Mouse (Mus musculus) ZHBTc4 (cell line): ENCODE data around the gene Cmtm1.
A peak's percentile ranks its signal among the peaks of the same experiment; 100 is the strongest.
"Not testable (repeated sequence)": the region's sequence is repeated elsewhere in the genome, so short reads cannot be mapped to it uniquely, and the experiment has no call there.

Experiments used
- DNase-seq: peaks from one replicate; pipeline ENCODE4 v3.0.0-alpha.2; 2011; ENCODE audit warnings: low read depth, low spot score

Gene Cmtm1

DNA sequence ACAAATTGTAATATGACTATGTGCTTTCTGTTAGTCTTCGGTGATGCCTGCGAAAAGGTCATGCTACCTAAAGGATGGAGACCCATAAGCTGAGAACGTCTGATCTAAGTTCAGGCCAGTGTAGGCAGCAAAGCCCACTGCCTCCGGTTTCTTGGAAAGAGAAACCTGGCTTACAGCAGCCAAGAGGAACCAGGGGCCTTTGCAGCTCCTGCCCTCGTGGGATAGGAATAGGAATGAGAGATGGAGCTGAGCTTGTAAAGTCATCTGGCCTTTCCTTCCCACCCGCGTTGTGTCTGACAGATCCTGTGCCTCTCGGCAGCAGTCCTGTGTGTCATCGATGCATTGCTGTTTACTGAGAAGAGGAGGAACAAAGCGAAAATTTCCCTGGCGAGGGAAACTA, 11.3 kb upstream of the Cmtm1 start, which contains the start of gene Gm11020:
TSS of gene Gm11020 (plus strand) at position 301 of the 400 bp plus-strand sequence.
- DNase-seq = not testable (repeated sequence)

DNA sequence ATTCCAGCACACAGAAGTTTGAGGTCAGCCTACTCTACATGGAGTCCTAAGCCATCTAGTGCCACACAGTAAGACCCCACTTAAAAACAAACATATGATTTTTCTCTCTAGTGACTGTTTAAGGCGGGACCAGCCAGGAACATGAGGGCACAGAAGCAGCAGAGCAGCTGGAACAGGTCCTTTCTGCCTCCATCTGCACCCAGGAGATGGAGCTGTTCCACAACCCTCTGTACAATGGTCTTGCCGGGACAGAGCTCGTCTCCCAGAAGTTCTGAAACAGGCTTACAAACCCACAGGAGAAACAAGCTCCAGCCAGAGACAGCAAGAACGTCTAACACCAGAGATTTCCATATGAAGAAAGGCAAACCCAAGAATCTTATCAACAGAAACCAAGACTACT, 3.4 kb upstream of the Cmtm1 start:
- DNase-seq = no peak

GRCm38 (mm10) chr8:104312023-104312422, 2.1 kb upstream of the Cmtm1 start:
- DNase-seq = not testable (repeated sequence)

GRCm38 (mm10) chr8:104308341-104308740, 1.6 kb downstream of the Cmtm1 start:
- peak; percentile 21 for DNase-seq

DNA sequence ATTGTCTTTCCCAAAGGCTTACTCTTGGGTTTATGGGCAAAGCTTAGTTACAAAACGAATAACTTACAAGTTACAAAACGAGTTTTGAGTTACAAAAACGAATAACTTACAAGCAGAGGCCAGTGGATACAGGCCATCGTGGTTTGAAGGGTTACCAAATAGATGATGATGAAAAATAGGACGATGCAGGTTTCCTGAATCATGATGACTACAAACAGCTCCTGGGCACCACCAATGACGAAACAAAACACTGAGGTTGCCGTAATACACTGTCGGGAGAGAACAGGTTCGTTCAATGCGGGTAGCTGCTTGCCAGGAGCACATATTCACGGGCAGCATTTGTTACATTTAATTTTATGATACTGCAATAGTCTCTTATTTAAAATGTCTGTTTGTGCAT, 5.0 kb downstream of the Cmtm1 start:
- DNase-seq = no peak

DNA sequence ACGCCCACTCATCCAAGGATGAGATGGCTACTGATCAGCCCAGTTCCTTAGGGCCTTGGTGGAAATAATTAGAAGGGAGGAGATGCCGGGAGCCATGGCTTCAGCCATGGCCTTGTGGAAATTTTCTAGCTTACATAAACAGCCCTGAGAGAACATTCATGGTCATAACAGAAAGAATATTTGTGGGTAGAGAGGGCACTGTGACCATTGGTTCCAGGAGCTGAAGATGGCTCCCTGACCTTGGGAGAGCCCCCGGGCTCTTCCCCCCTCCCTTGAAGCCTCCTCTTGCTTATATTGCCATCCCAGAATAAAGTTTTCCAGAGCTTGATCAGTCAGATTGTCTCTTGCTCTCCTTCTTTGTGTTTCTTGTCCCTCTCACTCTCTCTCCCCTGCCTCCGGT, 7.4 kb downstream of the Cmtm1 start:
- not testable (repeated sequence) for DNase-seq

DNA sequence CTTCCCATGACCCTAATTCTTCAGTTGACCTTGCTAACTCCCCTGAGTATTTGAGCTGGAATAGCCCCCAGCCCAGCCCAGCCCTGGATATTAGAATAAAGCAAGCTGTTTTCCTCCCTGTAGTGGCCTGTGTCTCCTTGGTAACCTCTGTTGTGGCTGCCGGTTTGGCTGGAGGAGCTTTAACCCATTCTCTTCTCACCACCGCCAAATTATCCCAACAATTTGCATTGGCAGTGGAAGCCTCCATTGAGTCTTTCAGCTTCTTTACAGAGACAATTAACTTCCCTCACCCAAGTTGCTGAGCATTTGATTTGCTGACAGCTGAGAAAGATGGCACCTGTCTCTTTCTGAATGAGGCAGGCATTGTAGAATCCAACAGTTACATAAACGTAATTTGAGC, 8.4 kb downstream of the Cmtm1 start:
- not testable (repeated sequence) for DNase-seq

DNA sequence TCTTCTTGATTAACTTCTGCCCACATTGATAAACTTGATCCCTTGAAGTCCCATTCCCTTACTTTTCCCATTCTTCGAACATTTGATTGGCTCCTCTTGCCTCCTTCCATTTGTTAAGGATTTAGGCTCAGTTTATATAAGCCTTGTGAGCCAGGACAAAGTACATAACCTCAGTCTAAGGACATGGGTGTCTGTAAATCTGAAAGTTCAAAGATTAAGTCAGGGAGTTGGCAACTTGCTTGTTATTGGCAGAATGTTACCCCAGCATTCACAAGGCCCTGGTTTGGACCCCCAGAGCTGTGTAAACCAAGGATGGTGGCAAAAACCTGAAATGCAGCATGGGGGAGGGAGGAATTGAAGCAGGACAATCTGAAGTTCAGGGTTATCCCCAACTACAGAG, 15.5 kb downstream of the Cmtm1 start:
- DNase-seq = no peak

- DNase-seq = peak; percentile 7
Observed at GRCm38 (mm10) chr8:104293081-104293480, 16.9 kb downstream of the Cmtm1 start, which contains the start of gene Cmtm2a. Cmtm2a (minus strand) TSS chr8:104293181.

DNA sequence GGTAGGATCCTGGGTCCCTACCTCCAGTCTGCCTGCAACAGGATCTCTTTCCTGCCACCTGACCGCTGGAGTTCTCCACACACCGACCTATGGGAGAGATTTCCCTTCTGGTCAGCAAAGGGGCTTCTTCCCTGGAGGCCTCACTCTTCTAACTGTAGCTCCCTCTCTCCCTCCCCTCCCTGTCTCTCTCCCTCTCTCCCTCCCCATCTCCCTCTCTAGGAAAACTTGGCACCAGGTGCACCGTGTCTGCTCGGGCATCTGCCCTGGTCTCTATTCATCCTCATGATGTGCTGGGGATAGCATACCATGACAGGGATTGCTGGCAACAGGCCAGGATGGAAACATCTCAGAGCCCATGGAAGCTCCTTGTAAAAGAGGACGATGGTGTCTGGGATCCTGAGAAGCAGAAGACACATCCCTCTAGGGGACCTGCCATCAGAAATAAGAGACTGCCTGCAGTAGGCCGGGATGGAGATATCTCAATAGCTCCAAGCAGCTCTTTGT, 41.0 kb downstream of the Cmtm1 start:
- DNase-seq = no peak

- no peak for DNase-seq
Observed at GRCm38 (mm10) chr8:104268368-104268767, 41.6 kb downstream of the Cmtm1 start.

GRCm38 (mm10) chr8:104264271-104264935, 45.5 kb downstream of the Cmtm1 start:
- not testable (repeated sequence) for DNase-seq

DNA sequence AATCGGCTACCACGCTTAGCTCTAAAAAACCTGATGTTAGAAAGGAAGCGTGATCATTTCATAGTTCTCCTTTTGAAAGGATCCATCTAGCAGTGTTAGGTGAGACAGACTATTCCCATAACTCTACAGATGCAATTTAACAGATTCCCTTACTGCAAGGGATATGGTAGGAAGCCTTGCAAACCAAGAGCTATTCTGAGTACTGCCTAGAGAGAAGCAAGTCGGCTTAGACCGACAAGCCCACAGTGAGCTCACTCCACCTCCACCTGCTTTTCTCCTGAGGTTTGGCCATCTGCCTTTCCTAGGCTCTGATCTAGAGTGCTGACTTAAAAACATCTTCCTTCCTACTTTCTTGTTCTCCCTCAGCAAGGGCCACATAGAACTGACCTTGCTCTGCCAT, 48.1 kb downstream of the Cmtm1 start:
- DNase-seq = not testable (repeated sequence)

GRCm38 (mm10) chr8:104253016-104253415, 56.9 kb downstream of the Cmtm1 start:
- DNase-seq = peak; percentile 82

- peak; percentile 60 for DNase-seq
Observed at GRCm38 (mm10) chr8:104251461-104251860, 58.5 kb downstream of the Cmtm1 start.

DNA sequence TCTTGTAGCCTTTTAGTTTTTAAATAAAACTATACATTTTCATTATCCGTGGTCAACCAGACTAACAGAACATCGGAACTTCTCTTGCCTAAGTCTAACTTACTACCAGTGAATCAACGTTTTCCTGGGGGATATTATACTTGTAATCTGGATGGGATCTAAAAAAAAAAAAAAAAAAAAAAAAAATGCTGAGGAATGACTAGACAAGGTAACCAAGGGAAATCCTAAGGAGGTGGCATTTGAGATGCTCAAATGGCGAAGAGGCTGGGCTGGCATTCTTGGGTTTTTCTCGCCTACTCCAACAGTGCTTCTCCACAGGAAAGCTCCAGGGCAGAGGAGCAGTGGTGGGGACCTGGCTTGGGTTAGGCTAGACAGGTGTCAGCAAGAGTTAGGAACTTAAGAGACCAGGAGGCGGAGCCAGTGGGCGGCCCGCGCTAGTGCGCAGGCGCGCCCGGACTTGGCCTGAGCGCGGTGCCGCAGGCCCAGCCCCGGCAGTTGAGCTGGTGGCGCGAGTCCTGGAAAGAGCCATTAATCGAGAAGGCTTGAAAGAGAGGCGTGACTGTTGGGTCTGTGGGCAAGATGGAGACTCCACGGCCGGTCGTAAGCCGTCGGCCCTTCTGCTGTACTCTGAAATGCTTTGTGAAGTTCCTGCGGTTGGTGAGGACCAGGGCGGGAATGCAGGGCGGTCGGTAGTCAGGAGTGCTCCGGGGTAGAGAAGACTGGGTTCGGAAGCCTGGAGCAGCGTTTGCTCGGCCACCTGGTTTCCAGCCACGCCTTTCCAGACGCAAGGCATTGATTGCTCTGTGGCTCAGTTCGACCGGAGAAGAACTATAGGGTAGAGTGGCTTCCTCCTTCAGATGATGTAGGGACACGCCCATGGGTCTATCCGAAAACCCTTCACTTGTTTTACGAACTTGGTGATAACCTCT, 59.2 kb downstream of the Cmtm1 start, which contains the start of gene Cklf:
TSS of gene Cklf (plus strand) at position 423 of the 929 bp plus-strand sequence.
- peak; percentile 99 for DNase-seq

GRCm38 (mm10) chr8:104249442-104249996, 60.4 kb downstream of the Cmtm1 start:
- DNase-seq = no peak

DNA sequence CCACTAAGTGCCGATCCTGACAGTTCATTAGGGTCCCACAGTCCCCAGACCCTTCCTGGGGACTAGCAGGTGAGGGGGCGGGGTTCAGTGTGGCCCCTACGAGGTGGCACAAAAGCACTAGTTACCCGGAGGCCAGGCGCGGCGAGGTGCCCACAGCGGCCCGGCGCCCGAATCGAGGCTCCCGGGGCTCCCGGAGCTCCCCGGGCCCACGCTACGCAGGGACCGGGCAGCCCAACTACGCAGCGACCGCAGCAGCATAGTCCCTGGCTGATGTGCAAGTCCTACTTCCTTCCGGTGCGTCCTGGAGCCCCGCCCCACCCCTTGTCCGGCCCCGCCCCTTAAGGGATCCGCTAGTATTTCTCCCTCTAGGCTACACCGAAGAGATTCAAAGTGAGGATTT, 61.7 kb downstream of the Cmtm1 start, which contains the start of gene Tk2:
TSS of gene Tk2 (minus strand) at position 283 of the 400 bp plus-strand sequence.
- DNase-seq = peak; percentile 88

- no peak for DNase-seq
Observed at GRCm38 (mm10) chr8:104247908-104248275, 62.1 kb downstream of the Cmtm1 start.

- DNase-seq = peak; percentile 19
Observed at GRCm38 (mm10) chr8:104247054-104247907, 62.7 kb downstream of the Cmtm1 start.

- DNase-seq = peak; percentile 49
Observed at GRCm38 (mm10) chr8:104246621-104247020, 63.3 kb downstream of the Cmtm1 start.
